Mouse (Mus musculus) neutrophil, adult 5-6 weeks (primary cell): ENCODE data around the gene Gtsf1l. TPM values are rescaled to one million over a fixed set of nuclear protein-coding genes. Genes with fewer than 3 reads are reported as not detected.

Source experiments
- ATAC-seq: fragments of 151-379, 151-347 bp; 2 replicates; pipeline ENCODE4 v1.8.0; 2017; ENCODE audit warnings: mild to moderate bottlenecking, moderate TSS enrichment; ENCODE audit not compliant: insufficient number of reproducible peaks, poor library complexity, low FRiP score, severe bottlenecking; ENCODE audit errors: extremely low read depth
- total RNA-seq: library from RNA; stranded (forward); fragments of 200-1000 nt; gene quantifications from 2 replicates; pipeline ENCODE4 v1.2.3, GENCODE M21; 2017

The Gtsf1l gene
- total RNA-seq = not detected in 2 replicates

DNA sequence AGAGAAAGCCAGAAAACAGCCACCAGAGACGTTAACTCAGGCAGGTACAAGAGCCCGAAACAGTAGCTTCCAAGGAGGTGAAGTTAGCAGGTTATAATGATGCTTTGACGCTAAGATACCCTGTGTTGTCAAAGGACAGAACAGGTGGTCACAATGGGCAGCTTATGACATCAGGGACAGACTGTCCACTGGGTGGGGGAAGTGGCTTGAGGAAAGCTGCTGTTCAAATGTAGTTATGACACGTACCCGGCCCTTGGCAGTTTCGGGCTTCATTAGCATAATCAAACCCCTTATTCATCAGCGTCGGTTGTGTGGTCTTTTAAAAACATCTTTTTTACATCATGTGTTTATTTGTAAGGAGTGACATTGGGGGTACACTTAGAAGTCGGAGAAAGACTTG lies at the start of gene Gtsf1l:
Gene Gtsf1l, minus strand, starts transcription at position 128 of the 400 bp plus-strand sequence.
- no peak for ATAC-seq

DNA sequence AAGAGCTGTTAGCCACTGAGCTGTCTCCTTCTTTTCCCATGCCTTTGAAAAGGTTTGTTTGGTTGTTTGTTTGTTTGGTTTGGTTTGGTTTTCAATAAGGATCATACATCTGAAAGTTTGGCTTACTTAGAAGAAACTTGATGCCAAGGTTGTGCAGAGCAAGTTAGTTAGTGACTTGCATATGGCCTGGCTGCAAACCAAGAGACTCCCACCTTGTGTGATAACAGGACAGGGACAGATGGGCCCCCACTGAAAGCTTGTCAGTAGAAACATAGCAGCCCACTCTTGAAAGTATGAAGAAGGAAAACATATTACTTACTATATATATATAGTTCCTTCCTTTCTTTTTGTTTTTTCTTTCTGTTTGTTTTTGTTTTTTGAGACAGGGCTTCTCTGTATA lies 49.3 kb upstream of the Gtsf1l start:
- no peak for ATAC-seq

DNA sequence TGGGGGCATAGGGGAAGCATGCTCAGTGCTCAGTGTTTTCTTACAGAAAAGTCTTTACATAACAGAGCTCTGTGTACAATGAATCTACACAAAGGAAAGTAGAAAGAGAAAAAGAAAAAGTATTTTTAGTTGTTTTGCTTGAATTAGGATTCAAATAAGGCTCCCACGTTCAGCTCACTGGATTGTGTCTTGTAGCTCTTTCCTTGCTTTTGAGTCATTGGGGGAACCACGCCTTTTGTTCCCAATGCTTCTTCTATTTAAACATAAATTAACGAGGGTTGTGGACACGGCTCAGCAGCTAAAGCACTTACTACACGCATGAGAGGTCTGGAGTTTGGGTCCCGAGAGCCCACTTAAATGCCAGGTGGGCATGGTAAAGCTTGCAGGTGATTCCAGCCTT lies 48.3 kb upstream of the Gtsf1l start:
- no peak for ATAC-seq

DNA sequence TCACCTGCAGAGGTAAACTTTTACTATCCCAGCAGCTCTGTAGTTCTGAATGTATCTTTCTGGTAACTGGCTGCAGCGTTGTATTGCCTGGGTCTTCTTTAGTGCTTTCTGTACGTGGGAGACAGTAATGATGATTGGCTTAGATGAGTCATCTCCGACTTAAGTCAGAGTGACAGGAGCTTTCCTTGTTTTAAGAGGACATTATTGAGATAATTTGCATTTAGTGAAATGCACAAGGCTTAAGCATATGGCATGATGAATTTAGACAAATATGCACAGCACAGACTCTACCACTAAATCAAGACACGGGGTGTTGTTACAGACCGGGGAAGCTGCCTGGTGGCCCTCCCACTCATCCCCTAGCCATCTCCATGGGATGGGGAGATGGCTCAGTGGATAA lies 44.7 kb upstream of the Gtsf1l start:
- no peak for ATAC-seq

DNA sequence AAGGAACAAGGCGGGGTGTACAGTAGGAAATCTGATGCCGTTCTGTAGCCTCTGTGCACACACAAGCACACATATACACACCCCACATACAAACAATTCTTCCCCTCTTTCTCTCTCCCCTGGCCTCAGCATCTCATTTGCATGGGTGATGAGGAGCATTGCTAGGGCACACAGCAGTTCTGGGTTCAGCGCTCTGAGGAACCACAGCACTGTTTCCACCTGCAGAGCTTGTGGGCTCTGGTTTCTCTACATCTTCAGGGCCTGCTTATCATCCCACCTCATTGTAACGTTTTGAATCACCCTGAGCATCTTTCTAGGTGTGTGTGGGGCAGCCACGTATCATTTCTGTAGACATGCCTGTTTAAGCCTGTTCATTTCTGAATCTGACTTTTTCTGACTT lies 43.2 kb upstream of the Gtsf1l start:
- no peak for ATAC-seq

DNA sequence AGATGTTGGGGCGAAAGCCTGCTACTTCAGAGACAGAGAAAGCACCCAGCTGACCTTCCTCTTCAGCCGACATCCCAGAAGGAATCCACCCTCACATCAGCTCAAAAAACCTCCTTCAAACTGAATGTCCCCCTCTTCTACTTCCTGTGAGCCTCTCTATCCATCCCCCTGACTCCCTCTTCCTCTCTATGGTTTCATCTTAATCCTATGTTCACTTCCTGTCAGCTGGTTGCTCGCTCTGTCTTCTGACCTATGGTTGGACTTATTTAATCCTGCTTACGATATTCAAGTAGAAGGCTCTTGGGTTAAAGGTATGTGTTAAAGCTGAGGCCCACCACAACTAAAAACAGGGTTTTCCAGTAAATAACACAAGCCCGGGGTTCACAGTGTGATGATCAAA lies 35.8 kb upstream of the Gtsf1l start:
- no peak for ATAC-seq

DNA sequence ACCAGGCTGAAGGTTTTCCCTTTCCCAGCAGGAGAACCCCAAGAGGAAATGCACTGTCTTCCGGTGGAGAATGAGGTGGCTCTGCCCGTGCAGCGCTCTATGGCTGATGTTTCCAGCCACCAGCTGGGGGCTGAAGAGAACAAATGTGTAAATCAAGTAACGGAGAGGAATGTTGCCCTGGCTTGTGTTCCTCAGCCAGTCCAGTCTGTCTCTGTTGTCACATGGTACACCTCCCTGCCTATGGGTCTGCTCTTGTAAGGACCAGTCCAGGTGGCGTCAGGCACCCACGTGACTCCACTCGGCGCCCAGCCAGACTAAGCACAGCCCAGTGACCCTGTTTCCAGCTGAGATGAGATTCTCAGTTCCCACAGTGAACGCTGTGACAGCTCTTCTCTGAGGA lies 34.7 kb upstream of the Gtsf1l start:
- ATAC-seq = no peak

DNA sequence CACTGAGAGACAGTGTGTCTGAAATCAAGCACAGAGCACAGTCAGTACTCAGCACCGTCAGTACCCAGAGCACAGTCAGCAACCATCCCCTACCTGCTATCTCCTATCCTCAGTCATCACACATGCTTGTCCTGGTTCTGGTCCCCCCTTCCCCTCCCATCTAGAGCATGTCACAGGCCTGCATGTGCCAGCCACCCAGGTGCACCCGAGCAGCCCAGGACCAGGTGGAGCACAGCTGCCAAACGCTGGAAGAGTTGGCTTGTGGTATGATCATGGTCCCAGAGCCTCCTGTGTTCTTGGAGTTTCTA lies 33.7 kb upstream of the Gtsf1l start:
- no peak for ATAC-seq

DNA sequence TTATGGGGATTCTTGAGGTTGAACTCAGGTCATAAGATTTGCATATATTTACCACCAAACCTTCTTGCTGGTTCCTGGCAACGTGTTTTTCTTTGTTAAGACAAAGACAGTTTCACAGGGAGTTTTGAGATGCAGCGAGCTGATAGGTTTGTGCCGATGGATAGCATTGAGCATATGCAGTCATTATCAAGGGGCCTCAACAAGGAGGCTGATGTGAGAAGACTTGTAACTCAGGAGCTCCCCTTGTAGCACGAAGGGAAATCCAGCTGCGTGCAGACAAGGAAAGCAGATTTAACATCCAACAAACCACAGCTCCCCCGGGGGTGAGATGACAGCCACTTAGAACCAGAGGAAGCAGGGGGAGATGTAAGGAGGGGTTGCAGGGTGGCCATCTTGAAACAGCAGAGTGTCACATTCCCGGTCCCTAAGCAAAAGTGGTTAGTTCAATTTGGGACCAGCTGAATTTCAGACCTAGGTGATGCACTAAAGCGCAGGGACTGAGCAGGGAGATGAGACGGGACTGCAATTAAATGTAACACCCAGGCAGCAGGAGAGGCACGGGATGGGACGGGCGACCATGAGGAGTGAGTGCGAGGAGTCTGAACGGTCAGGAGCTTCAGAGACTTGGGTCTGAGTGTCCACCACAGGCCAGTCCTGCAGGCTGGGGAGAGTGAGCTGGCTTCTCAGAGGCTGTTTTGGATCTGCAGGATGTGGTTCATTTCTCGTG lies 33.1 kb upstream of the Gtsf1l start:
- ATAC-seq = no peak

DNA sequence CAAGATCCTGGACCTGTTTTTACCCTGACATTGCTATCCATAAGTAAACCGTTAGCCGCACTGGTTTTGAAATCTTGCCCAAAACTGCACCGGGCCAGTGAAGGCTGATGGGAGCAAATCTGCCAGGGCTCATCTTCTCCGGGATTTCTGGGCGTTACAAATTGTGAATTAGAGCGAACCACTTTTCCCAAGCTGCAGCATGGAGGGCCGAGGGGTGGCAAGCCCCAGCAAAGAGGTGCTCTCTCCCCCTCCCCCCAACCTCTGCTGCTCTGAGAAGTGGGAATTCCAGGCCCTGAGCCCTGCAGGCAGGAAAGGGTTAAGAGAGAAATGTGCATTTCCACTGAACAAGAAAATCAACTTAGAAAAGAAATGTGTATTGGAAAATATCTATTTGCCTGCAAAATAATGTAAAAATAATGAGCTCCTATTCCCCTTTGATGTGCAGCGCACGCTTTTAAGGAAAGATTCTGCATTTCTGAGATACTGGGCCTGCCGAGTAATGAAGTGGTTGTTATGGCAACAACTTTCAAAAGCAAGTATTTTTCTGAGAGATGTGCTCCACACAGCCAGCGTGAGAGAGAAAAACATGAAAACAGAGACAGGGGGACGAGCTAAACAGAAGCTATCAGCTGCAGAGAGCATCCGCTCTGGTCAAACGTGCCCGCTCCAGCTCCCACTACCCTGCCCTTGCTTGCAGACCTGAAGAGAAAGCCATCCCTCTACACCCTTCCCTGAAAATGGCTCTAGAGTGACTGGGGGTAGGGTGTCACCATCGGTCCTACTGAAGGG lies 24.0 kb upstream of the Gtsf1l start:
- no peak for ATAC-seq

DNA sequence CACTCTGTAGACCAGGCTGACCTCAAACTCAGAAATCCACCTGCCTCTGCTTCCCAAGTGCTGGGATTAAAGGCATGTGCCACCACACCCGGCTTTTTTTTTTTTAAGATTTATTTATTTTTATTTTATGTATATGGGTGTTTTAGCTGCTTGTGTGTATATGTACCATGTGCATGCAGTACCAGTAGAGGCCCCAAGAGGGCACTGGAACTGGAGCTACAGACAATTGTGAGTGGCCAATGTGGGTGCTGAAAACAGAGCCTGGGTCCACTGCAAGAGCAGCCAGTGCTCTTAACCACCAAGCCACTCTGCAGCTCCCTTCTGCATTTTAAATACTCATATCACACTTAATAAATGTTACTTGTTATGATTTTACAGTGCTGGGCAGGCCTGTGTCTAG lies 23.1 kb upstream of the Gtsf1l start:
- no peak for ATAC-seq

DNA sequence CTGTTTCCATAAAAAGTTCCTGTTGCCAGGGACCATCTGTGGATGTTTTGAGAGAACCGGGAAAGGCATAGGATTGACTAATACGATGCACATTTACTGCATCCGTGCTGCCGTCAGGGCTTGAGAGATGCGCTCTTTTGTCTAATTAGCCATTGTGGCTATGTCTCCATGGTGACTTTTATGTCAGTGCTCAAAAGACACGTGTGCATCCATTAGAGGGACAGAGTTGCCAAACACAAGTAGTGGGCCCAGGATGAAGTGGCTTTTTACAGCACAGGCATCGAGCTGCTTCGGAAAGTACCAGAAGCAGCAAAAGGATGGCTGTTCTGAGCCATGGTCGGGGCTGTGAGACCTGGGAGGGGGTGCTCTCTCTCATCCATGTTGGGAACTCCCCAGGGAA lies 20.7 kb upstream of the Gtsf1l start:
- ATAC-seq = no peak

DNA sequence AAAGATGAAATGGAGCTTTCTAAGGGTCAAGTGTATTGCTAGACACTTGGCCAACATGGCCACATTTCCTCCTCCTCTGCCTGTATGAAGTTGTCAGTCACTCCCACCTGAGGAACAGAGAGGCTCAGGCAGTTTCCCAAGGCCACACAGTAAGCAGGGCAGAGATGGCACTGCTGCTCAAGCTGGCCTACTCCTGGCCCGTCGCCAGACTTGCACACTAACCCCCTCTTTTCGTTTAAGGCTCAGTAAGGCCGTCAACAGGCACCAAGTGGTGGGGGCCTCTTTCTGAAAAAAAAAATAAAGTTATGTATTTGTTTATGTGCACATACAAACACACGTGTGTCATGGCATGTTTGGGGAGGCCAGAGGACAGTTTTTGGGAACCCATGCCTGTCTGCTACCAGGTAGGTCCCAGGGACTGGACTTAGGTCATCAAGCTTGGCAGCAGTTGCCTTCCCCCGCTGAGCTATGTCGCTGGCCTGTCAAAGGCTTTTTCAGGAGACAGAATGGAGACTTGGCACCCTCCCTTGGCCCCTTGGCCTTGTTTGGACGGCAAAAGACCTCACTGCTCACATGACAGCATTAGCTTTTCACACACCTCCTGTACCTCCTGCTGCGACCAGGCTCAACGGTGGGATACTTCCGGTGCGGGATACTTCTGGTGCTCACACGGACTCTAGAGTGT lies 16.6 kb upstream of the Gtsf1l start:
- no peak for ATAC-seq

DNA sequence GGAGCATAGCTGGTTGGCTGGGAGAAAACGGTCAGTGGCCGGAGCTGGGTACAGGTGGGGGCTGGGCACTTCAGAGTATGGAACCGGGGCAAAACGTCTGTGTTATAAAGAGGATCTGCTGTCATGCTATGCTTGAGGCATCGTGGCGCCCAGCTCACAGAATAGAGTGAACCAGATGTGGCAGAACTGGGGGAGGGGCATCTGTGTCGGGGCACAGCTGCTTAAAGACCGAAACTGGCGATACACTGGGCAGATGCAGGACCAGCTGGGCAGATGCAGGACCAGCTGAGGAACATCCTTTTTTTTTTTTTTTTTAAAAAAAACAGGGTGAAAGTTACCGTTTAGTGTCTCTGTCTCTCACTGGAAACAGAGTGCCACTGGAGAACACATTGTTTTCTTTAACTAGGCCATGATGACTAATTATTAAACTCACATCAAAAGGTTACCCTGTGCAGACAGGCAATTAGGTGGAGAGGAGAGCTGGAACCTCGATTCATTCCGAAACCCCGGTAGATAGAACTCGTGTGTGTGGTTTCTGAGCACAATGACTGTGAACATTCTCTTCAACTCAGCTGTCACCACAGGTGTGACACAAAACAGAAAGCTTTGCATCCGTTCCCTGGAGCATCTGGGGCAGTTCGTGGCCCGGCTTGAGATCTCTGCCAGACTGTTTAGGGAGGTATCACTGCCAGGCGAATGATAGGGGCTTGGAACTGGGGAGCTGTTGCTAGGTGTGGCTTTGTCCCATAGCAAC lies 15.4 kb upstream of the Gtsf1l start:
- no peak for ATAC-seq

DNA sequence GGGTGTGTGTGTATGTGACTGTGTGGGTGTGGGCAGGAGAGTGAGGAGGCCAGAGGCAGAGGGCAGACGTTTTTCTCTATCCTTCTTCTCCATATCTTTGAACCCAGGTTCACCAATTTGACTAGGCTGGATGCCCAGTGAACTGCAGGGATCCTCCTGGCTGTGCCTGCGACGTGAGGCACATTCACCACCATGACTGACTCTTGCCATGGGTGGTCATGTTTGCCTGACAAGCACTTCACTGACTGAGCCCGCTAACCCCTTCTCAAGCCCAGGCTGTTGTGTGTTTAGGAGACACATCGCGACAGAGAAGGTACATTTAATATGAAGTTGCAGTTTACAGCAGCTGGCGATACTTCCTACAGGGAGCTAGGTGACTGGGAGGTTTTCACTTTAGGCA lies 14.6 kb upstream of the Gtsf1l start:
- no peak for ATAC-seq

DNA sequence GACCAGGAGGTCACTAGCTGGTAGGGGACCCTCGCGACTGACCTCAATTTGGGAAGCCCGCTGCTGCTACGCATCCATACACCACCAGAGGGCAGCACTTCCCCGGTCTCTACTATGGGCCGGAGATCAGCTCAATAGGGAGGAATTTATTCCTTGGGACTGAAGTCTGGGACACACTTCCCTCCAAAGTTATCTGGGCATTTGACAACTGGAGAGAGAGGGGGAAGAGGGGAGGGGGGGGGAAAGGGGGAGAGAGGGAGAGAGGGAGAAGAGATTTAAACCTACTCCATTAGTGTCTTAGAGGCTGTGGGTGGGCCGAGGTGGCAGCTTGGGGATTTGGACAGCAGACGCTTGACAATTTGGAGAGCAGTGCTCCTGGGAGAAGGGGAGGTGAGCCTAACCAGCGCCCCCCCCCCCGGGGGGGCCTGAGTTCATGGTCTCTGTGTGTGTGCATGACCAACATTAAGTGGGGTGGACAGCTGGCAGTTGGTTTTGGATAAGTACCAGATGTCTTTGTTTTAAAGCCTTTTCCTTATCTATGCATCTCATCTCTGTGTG lies 14.1 kb upstream of the Gtsf1l start:
- 0 out of 2 replicates have a peak, but pooled peaks have one; percentile 14 for ATAC-seq

DNA sequence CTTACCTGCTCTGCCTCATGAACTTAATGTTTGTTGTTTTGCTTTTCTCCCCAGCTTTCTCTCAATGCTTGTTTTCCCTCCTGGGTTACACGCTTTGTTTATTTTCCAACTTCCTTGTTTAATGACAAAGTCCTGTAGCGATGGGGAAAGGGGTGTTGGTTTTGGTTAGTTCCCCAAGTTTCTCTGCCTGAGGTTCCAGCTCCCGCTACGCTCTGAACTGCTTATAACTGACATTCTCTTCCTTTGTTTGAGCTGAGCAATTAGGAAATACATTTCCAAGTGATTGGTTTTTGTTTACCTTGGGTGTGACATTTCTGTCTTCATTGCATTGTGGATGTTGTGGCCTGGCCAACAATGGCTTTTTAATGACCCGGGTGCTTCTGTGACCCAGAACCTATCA lies 12.9 kb upstream of the Gtsf1l start:
- no peak for ATAC-seq

DNA sequence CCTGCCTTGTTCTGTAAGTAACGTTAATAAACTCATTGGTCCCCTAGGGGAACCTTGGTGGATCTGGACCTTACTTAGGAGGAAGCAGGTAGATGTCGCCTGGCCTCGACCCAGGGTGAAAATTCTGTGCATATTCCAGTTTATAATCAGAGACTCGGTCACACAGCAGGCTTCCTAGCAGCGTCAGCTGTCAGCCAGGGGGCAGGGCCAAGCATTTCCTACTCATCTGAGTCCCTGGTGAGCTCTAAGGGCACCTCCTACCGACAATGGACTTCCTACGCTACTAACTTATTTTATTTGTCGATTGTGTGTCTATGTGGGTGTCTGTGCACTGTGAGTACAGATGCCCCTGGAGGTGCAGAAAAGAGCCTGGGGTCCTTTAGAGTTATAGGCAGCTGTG lies 12.3 kb upstream of the Gtsf1l start:
- ATAC-seq = no peak

DNA sequence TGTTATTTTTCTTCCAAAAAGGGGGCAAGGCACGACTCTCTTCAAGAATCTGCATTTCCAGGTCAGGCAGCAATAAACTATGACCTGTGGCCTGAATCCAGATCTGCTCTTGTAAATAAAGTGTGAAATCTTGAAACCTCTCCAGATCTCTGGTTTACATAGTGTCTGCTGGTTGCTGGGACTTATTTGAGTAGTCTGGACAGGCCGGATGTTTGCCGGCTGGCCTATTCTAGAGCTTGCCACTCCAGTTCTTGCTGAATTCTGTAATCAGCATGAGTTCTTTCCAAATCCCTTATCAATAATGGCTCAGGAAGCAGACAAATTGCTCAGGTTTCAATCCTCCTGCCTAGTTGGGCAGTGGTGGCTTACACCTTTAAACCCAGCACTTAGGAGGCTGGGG lies 8.1 kb upstream of the Gtsf1l start:
- ATAC-seq = no peak
